Mouse (Mus musculus): ENCODE measurements around the gene Eif2b5. TPM values are rescaled to one million over a fixed set of nuclear protein-coding genes. Genes with fewer than 3 reads are reported as not detected.

Gene Eif2b5
- polyA plus RNA-seq, 1 experiment from 2014 or later: 94.5 TPM

- ATAC-seq (ENCODE audit: low read depth): peak; percentile 39
- H3K36me3 ChIP-seq (ENCODE audit: control insufficient read depth, insufficient read depth, low read length): peaks cover 10% of the 10 kb centered on the region
- H3K4me3 ChIP-seq (ENCODE audit: low read length): peak overlapping the region; percentile 49
- H3K9me3 ChIP-seq (ENCODE audit: control insufficient read depth, low read length): no peaks in the 10 kb centered on the region
- peaks cover 11% of the 10 kb centered on the region for H3K4me1 ChIP-seq (replicated peaks; ENCODE audit: control insufficient read depth, insufficient read depth, low read length)
- peak overlapping the region; percentile 53 for H3K9ac ChIP-seq (ENCODE audit: low read length)
- H3K27me3 ChIP-seq (ENCODE audit: control insufficient read depth, insufficient read depth, low read depth, low read length): no peaks in the 10 kb centered on the region
- WGBS: 17% methylated on average over 25 of the region's 25 CpGs
- peak overlapping the region; percentile 78 for H3K4me2 ChIP-seq (ENCODE audit: low read depth, low read length)
- H3K27ac ChIP-seq (ENCODE audit: low read length): peak overlapping the region; percentile 45
Observed at GRCm38 (mm10) chr16:20496671-20497600, 1.7 kb upstream of the Eif2b5 start.

GRCm38 (mm10) chr16:20497980-20498676 is 489 bp upstream of the Eif2b5 start:
- 6% methylated on average over 16 of the region's 16 CpGs for WGBS

GRCm38 (mm10) chr16:20506000-20506399 is 7.4 kb downstream of the Eif2b5 start:
- Histone ChIP-seq H3K4me1 (replicated peaks; ENCODE audit: control insufficient read depth, insufficient read depth, low read length) (no peaks in the 10 kb centered on the region), H3K4me2 (ENCODE audit: low read depth, low read length) (no peak overlapping the region), H3K9ac (ENCODE audit: low read length) (no peak overlapping the region), H3K27ac (ENCODE audit: low read length) (no peak overlapping the region), H3K9me3 (ENCODE audit: control insufficient read depth, low read length) (no peaks in the 10 kb centered on the region), H3K27me3 (ENCODE audit: control insufficient read depth, insufficient read depth, low read depth, low read length) (no peaks in the 10 kb centered on the region), H3K4me3 (ENCODE audit: low read length) (no peak overlapping the region), H3K36me3 (ENCODE audit: control insufficient read depth, insufficient read depth, low read length) (peaks cover 89% of the 10 kb centered on the region)
- no peak for ATAC-seq (ENCODE audit: low read depth)
- 79% methylated on average over 8 of the region's 8 CpGs for WGBS

More at GRCm38 (mm10) chr16:20497980-20498676, 489 bp upstream of the Eif2b5 start:
- peak; percentile 74 for ATAC-seq (ENCODE audit: low read depth)
- peak overlapping the region; percentile 90 for H3K4me2 ChIP-seq (ENCODE audit: low read depth, low read length)
- H3K4me1 ChIP-seq (replicated peaks; ENCODE audit: control insufficient read depth, insufficient read depth, low read length): peaks cover 11% of the 10 kb centered on the region
- H3K27me3 ChIP-seq (ENCODE audit: control insufficient read depth, insufficient read depth, low read depth, low read length): no peaks in the 10 kb centered on the region
- peak overlapping the region; percentile 92 for H3K9ac ChIP-seq (ENCODE audit: low read length)
- peaks cover 22% of the 10 kb centered on the region for H3K36me3 ChIP-seq (ENCODE audit: control insufficient read depth, insufficient read depth, low read length)
- peak overlapping the region; percentile 69 for H3K27ac ChIP-seq (ENCODE audit: low read length)
- no peaks in the 10 kb centered on the region for H3K9me3 ChIP-seq (ENCODE audit: control insufficient read depth, low read length)
- peak overlapping the region; percentile 84 for H3K4me3 ChIP-seq (ENCODE audit: low read length)

- no peaks in the 10 kb centered on the region for H3K9me3 ChIP-seq (ENCODE audit: control insufficient read depth, low read length)
- H3K36me3 ChIP-seq (ENCODE audit: control insufficient read depth, insufficient read depth, low read length): peaks cover 62% of the 10 kb centered on the region
- no peak overlapping the region for H3K4me3 ChIP-seq (ENCODE audit: low read length)
- no peak overlapping the region for H3K27ac ChIP-seq (ENCODE audit: low read length)
- no peak overlapping the region for H3K9ac ChIP-seq (ENCODE audit: low read length)
- no peaks in the 10 kb centered on the region for H3K27me3 ChIP-seq (ENCODE audit: control insufficient read depth, insufficient read depth, low read depth, low read length)
- 0 out of 2 replicates have a peak, but pooled peaks have one; percentile 38 for ATAC-seq (ENCODE audit: low read depth)
- H3K4me2 ChIP-seq (ENCODE audit: low read depth, low read length): no peak overlapping the region
- no peaks in the 10 kb centered on the region for H3K4me1 ChIP-seq (replicated peaks; ENCODE audit: control insufficient read depth, insufficient read depth, low read length)
- 74% methylated on average over 3 of the region's 3 CpGs for WGBS
Observed at GRCm38 (mm10) chr16:20509349-20509748, 10.7 kb downstream of the Eif2b5 start.

- no peak overlapping the region for H3K4me3 ChIP-seq (ENCODE audit: low read length)
- 87% methylated on average over 7 of the region's 7 CpGs for WGBS
- no peak overlapping the region for H3K9ac ChIP-seq (ENCODE audit: low read length)
- no peaks in the 10 kb centered on the region for H3K4me1 ChIP-seq (replicated peaks; ENCODE audit: control insufficient read depth, insufficient read depth, low read length)
- no peak overlapping the region for H3K4me2 ChIP-seq (ENCODE audit: low read depth, low read length)
- H3K27ac ChIP-seq (ENCODE audit: low read length): no peak overlapping the region
- ATAC-seq (ENCODE audit: low read depth): no peak
- H3K27me3 ChIP-seq (ENCODE audit: control insufficient read depth, insufficient read depth, low read depth, low read length): no peaks in the 10 kb centered on the region
- peaks cover 47% of the 10 kb centered on the region for H3K36me3 ChIP-seq (ENCODE audit: control insufficient read depth, insufficient read depth, low read length)
- H3K9me3 ChIP-seq (ENCODE audit: control insufficient read depth, low read length): no peaks in the 10 kb centered on the region
Observed at GRCm38 (mm10) chr16:20511277-20511847, 12.7 kb downstream of the Eif2b5 start.

DNA sequence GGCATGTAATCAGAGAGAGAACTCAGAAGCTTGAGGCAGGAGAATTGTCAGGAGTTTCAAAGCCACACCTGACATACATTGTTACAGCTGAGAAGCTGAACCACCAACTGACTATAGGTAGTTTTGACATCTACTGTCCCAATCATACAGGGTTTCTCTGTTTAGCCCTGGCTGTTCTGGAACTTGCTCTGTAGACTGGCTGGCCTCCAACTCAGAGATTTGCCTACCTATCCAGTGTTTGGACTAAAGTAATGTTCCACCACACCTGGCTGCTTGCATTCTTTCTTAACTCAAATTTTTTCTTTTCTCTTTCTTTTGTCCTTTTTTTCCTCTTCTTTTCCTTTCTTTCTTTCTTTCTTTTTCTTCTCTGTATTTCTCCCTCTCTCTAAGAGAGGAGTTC is 17.4 kb downstream of the Eif2b5 start:
- peaks cover 11% of the 10 kb centered on the region for H3K4me1 ChIP-seq (replicated peaks; ENCODE audit: control insufficient read depth, insufficient read depth, low read length)
- H3K4me2 ChIP-seq (ENCODE audit: low read depth, low read length): peak overlapping the region; percentile 86
- H3K9ac ChIP-seq (ENCODE audit: low read length): peak overlapping the region; percentile 98
- H3K27ac ChIP-seq (ENCODE audit: low read length): peak overlapping the region; percentile 77
- ATAC-seq (ENCODE audit: low read depth): no peak
- no peaks in the 10 kb centered on the region for H3K27me3 ChIP-seq (ENCODE audit: control insufficient read depth, insufficient read depth, low read depth, low read length)
- no peaks in the 10 kb centered on the region for H3K9me3 ChIP-seq (ENCODE audit: control insufficient read depth, low read length)
- peak overlapping the region; percentile 92 for H3K4me3 ChIP-seq (ENCODE audit: low read length)
- peaks cover 6% of the 10 kb centered on the region for H3K36me3 ChIP-seq (ENCODE audit: control insufficient read depth, insufficient read depth, low read length)

DNA sequence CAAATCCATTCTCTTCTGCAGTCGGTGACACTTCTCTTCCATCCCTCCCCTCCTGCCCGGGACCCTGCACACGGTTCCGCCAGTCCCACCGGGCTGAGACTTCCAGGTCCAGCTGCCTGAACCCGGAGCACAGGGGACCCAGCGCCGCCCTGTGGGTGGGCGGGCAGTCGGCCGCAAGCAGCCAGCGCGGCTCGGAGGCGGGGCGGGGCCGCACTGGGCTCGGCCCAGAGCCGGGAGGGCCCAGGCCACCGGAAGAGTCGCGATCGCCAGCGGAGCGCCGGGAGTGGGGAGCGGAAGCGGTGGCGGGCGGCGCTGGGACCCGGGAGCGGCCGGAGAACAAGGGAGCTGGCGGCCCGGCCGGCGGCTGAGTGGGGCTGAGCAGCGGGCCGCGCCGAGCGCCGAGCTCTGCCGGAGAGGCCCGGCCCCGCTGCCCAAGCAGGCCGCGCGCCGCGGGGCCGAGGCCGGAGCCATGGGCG is 18.1 kb downstream of the Eif2b5 start, which contains the start of gene Dvl3:
Dvl3 (plus strand) TSS at position 257 of the 476 bp plus-strand sequence.
- Histone ChIP-seq H3K9ac (ENCODE audit: low read length) (peak within 1 kb of the TSS; percentile 98), H3K4me2 (ENCODE audit: low read depth, low read length) (peak within 1 kb of the TSS; percentile 86), H3K36me3 (ENCODE audit: control insufficient read depth, insufficient read depth, low read length) (no peaks in the 10 kb centered on the region), H3K27ac (ENCODE audit: low read length) (peak within 1 kb of the TSS; percentile 91), H3K4me1 (replicated peaks; ENCODE audit: control insufficient read depth, insufficient read depth, low read length) (peaks cover 11% of the 10 kb centered on the region), H3K9me3 (ENCODE audit: control insufficient read depth, low read length) (no peaks in the 10 kb centered on the region), H3K4me3 (ENCODE audit: low read length) (peak within 1 kb of the TSS; percentile 92), H3K27me3 (ENCODE audit: control insufficient read depth, insufficient read depth, low read depth, low read length) (no peaks in the 10 kb centered on the region)
- WGBS: 0% methylated on average over 39 of the region's 55 CpGs
- peak; percentile 97 for ATAC-seq (ENCODE audit: low read depth)

DNA sequence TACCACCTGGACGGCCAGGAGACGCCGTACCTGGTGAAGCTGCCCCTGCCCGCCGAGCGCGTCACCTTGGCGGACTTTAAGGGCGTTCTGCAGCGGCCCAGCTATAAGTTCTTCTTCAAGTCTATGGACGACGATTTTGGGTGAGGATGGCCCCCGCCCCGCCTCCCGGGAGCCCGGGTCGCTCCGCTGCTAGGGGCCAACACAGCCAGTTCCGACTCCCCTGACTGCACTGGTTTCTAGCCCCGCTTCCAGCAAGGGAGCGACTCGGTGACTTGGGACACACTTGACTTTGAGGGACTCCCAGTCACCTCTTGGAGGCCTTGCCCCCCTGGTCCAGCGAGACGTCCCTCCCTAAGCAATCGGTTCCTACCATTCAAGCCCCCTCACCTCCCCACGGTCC is 18.6 kb downstream of the Eif2b5 start:
- Histone ChIP-seq H3K4me1 (replicated peaks; ENCODE audit: control insufficient read depth, insufficient read depth, low read length) (peaks cover 11% of the 10 kb centered on the region), H3K4me3 (ENCODE audit: low read length) (peak overlapping the region; percentile 92), H3K9me3 (ENCODE audit: control insufficient read depth, low read length) (no peaks in the 10 kb centered on the region), H3K27ac (ENCODE audit: low read length) (peak overlapping the region; percentile 91), H3K36me3 (ENCODE audit: control insufficient read depth, insufficient read depth, low read length) (no peaks in the 10 kb centered on the region), H3K27me3 (ENCODE audit: control insufficient read depth, insufficient read depth, low read depth, low read length) (no peaks in the 10 kb centered on the region), H3K9ac (ENCODE audit: low read length) (peak overlapping the region; percentile 98), H3K4me2 (ENCODE audit: low read depth, low read length) (peak overlapping the region; percentile 86)
- ATAC-seq (ENCODE audit: low read depth): peak; percentile 24; the same call in 1 of the 2 replicates
- 0% methylated on average over 26 of the region's 26 CpGs for WGBS

All from lung, embryonic 16.5 days (tissue).